Mouse (Mus musculus) brain, embryonic 14.5 days (tissue): ENCODE measurements at regions not wholly inside any gene's neighbourhood (a gene's known extent, or its start where the extent isn't known, plus 50 kb on each side); places are given as distances from the start of the nearest gene placed in this dataset.

Source experiments
- CTCF ChIP-seq: fragments of 200-500 bp; IDR thresholded peaks from 2 replicates; pipeline ENCODE4 v1.5.1; 2012; ENCODE audit warnings: inconsistent platforms, mild to moderate bottlenecking, moderate library complexity, borderline replicate concordance; ENCODE audit not compliant: insufficient read depth, insufficient read length; ENCODE audit errors: extremely low read depth
- POLR2A ChIP-seq: fragments of 200-500 bp; IDR thresholded peaks from 2 replicates; pipeline ENCODE4 v1.6.1; 2012; ENCODE audit warnings: mild to moderate bottlenecking, inconsistent platforms, borderline replicate concordance; ENCODE audit not compliant: poor library complexity, insufficient read depth, insufficient read length, severe bottlenecking; ENCODE audit errors: extremely low read depth

- TF ChIP-seq CTCF (no peak), POLR2A (no peak)
Observed at GRCm38 (mm10) chr17:26356906-26357305, 57.7 kb upstream of the Neurl1b start.
